Mouse (Mus musculus) heart, embryonic 11.5 days (tissue): Measurements from ENCODE around the gene Rfx4. TPM values are rescaled to one million over a fixed set of nuclear protein-coding genes. Genes with fewer than 3 reads are reported as not detected.

Experiments used
- ATAC-seq: fragments of 200-750 bp; cut with Nextera tagmentation; replicated peaks from 2 replicates; pipeline ENCODE4 v1.8.0; 2017; ENCODE audit warnings: moderate library complexity; ENCODE audit not compliant: insufficient number of reproducible peaks, low FRiP score, low TSS enrichment
- H3K27ac ChIP-seq: fragments of 300-500 bp; sonication (generic); 2 replicates; pipeline ENCODE4 v1.5.1; 2014; ENCODE audit warnings: mild to moderate bottlenecking, low read depth, low read length
- H3K27me3 ChIP-seq: fragments of 300-500 bp; sonication (generic); 2 replicates; pipeline ENCODE4 v1.6.1; 2014; ENCODE audit warnings: mild to moderate bottlenecking, low read length, mixed read lengths; ENCODE audit not compliant: control insufficient read depth, insufficient read depth
- H3K36me3 ChIP-seq: fragments of 300-500 bp; sonication (generic); 2 replicates; pipeline ENCODE4 v1.6.1; 2014; ENCODE audit warnings: mild to moderate bottlenecking, low read length, moderate library complexity, mixed read lengths; ENCODE audit not compliant: control insufficient read depth, insufficient read depth
- H3K4me1 ChIP-seq: fragments of 300-500 bp; sonication (generic); 2 replicates; pipeline ENCODE4 v1.6.1; 2014; ENCODE audit warnings: low read length; ENCODE audit not compliant: control insufficient read depth, insufficient read depth
- H3K4me2 ChIP-seq: fragments of 300-500 bp; sonication (generic); 2 replicates; pipeline ENCODE4 v1.6.1; 2014; ENCODE audit warnings: mild to moderate bottlenecking, moderate library complexity
- H3K4me3 ChIP-seq: fragments of 300-500 bp; sonication (generic); 2 replicates; pipeline ENCODE4 v1.5.1; 2014; ENCODE audit warnings: low read depth, low read length
- H3K9ac ChIP-seq: fragments of 300-500 bp; sonication (generic); 2 replicates; pipeline ENCODE4 v1.6.1; 2014; ENCODE audit warnings: mild to moderate bottlenecking, low read depth, low read length, moderate library complexity
- H3K9me3 ChIP-seq: fragments of 300-500 bp; sonication (generic); replicated peaks from 2 replicates; pipeline ENCODE4 v1.6.1; 2016; ENCODE audit warnings: low read length; ENCODE audit not compliant: control insufficient read depth
- WGBS: fragments of 180-500 bp; shearing (Covaris S2); extraction: QIAGEN DNeasy Blood & Tissue Kit; methylation state at CpG from one replicate; pipeline ENCODE4 v1.1.7; 2014; ENCODE audit not compliant: insufficient replicate concordance; 5-methylcytosine and 5-hydroxymethylcytosine counted together
- polyA plus RNA-seq: library from polyadenylated mRNA; unstranded; fragments of >200 nt; fragmentation: Nextera tagmentation; extraction: Ambion mirVana; gene quantifications from 2 replicates; pipeline ENCODE4 v1.2.1, GENCODE M21; 2014

Gene Rfx4
- polyA plus RNA-seq, 1 experiment from 2014 or later = not detected

- no peaks in the 10 kb centered on the region for H3K4me1 ChIP-seq
- ATAC-seq = no peak
- WGBS = 59% methylated on average over 4 of the region's 4 CpGs
These were observed 29.5 kb downstream of the Rfx4 start for GRCm38 (mm10) chr10:84785339-84785738.

GRCm38 (mm10) chr10:84790323-84790722 is 34.5 kb downstream of the Rfx4 start:
- H3K36me3 ChIP-seq = no peaks in the 10 kb centered on the region
- ATAC-seq = no peak
- no peaks in the 10 kb centered on the region for H3K4me1 ChIP-seq
- H3K9ac ChIP-seq = no peak overlapping the region
- H3K27ac ChIP-seq = no peak overlapping the region
- H3K4me2 ChIP-seq = no peak overlapping the region
- no peaks in the 10 kb centered on the region for H3K27me3 ChIP-seq
- no peaks in the 10 kb centered on the region for H3K9me3 ChIP-seq
- WGBS = 83% methylated on average over 8 of the region's 8 CpGs
- H3K4me3 ChIP-seq = no peak overlapping the region

More at GRCm38 (mm10) chr10:84785339-84785738, 29.5 kb downstream of the Rfx4 start:
- Histone ChIP-seq H3K27me3 (no peaks in the 10 kb centered on the region), H3K27ac (no peak overlapping the region), H3K9me3 (no peaks in the 10 kb centered on the region), H3K4me2 (no peak overlapping the region), H3K9ac (no peak overlapping the region), H3K36me3 (no peaks in the 10 kb centered on the region), H3K4me3 (no peak overlapping the region)

- no peaks in the 10 kb centered on the region for H3K9me3 ChIP-seq
- no peaks in the 10 kb centered on the region for H3K36me3 ChIP-seq
- H3K4me3 ChIP-seq = no peak overlapping the region
- H3K4me1 ChIP-seq = no peaks in the 10 kb centered on the region
- H3K9ac ChIP-seq = no peak overlapping the region
- no peak overlapping the region for H3K27ac ChIP-seq
- no peak overlapping the region for H3K4me2 ChIP-seq
- no peaks in the 10 kb centered on the region for H3K27me3 ChIP-seq
- 78% methylated on average over 3 of the region's 3 CpGs for WGBS
- no peak for ATAC-seq
These were observed 35.3 kb downstream of the Rfx4 start for GRCm38 (mm10) chr10:84791181-84791580.

- Histone ChIP-seq H3K4me3 (no peak overlapping the region), H3K36me3 (no peaks in the 10 kb centered on the region), H3K9me3 (no peaks in the 10 kb centered on the region), H3K9ac (no peak overlapping the region), H3K4me2 (no peak overlapping the region), H3K4me1 (no peaks in the 10 kb centered on the region), H3K27ac (no peak overlapping the region), H3K27me3 (peaks cover 3% of the 10 kb centered on the region; the same call in 1 of the 2 replicates)
- no peak for ATAC-seq
- 58% methylated on average over 6 of the region's 6 CpGs for WGBS
These were observed 45.7 kb downstream of the Rfx4 start for GRCm38 (mm10) chr10:84801521-84801920.

GRCm38 (mm10) chr10:84803216-84803844 is 47.5 kb downstream of the Rfx4 start:
- Histone ChIP-seq H3K4me2 (no peak overlapping the region), H3K9ac (no peak overlapping the region), H3K27me3 (peaks cover 3% of the 10 kb centered on the region; the same call in 1 of the 2 replicates), H3K36me3 (no peaks in the 10 kb centered on the region), H3K4me1 (no peaks in the 10 kb centered on the region), H3K4me3 (no peak overlapping the region), H3K9me3 (no peaks in the 10 kb centered on the region), H3K27ac (no peak overlapping the region)
- WGBS = 69% methylated on average over 13 of the region's 13 CpGs
- no peak for ATAC-seq

- 71% methylated on average over 3 of the region's 3 CpGs for WGBS
- Histone ChIP-seq H3K36me3 (no peaks in the 10 kb centered on the region), H3K4me1 (no peaks in the 10 kb centered on the region), H3K9me3 (no peaks in the 10 kb centered on the region), H3K27me3 (peaks cover 3% of the 10 kb centered on the region; the same call in 1 of the 2 replicates), H3K4me2 (no peak overlapping the region), H3K27ac (no peak overlapping the region), H3K4me3 (no peak overlapping the region), H3K9ac (no peak overlapping the region)
- no peak for ATAC-seq
These were observed 49.7 kb downstream of the Rfx4 start for GRCm38 (mm10) chr10:84805576-84805975.

GRCm38 (mm10) chr10:84807206-84807605 is 51.3 kb downstream of the Rfx4 start:
- Histone ChIP-seq H3K9me3 (no peaks in the 10 kb centered on the region), H3K4me1 (no peaks in the 10 kb centered on the region), H3K4me2 (no peak overlapping the region), H3K4me3 (no peak overlapping the region), H3K9ac (no peak overlapping the region), H3K27me3 (no peaks in the 10 kb centered on the region), H3K27ac (no peak overlapping the region), H3K36me3 (no peaks in the 10 kb centered on the region)
- no peak for ATAC-seq
- 86% methylated on average over 9 of the region's 9 CpGs for WGBS

- no peak overlapping the region for H3K27ac ChIP-seq
- no peak overlapping the region for H3K4me2 ChIP-seq
- H3K4me1 ChIP-seq = no peaks in the 10 kb centered on the region
- H3K36me3 ChIP-seq = no peaks in the 10 kb centered on the region
- WGBS = 77% methylated on average over 8 of the region's 8 CpGs
- H3K4me3 ChIP-seq = no peak overlapping the region
- no peaks in the 10 kb centered on the region for H3K9me3 ChIP-seq
- no peak for ATAC-seq
- H3K9ac ChIP-seq = no peak overlapping the region
- no peaks in the 10 kb centered on the region for H3K27me3 ChIP-seq
These were observed 54.4 kb downstream of the Rfx4 start for GRCm38 (mm10) chr10:84810030-84810849.
